Mouse (Mus musculus): ENCODE data around the gene Pmpcb. TPM values are rescaled to one million over a fixed set of nuclear protein-coding genes. Genes with fewer than 3 reads are reported as not detected.

Gene Pmpcb
- polyA plus RNA-seq, 1 experiment from 2014 or later, result 43.6 TPM

DNA sequence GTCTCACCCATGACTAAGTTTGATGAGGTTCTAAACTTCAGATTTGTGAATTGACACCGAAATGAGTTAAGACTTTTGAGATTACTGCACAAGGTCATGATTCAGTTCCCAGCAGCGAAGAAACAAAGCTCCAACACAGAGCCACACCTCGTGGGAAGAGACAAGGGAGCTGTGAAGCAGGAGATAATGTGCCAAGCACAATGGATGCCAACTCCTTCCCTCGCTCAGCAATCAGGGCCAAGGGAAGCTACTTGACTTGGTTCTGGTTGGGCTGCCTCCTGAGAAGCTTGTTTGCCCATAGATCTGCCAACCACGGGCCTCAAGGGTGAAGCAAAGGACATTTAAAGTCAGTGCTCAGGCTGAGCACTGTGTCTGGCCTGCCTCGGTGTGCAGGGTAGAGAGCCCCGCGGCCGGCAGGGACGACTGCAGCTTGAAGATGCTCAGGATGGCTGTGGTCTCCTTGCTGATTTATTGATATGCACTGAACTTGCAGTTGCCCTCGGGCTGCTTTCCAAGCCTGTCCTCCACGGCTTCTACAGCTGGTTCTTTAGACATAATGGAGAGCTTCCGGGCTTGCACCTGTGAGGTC, 24.7 kb upstream of the Pmpcb start:
- Histone ChIP-seq H3K27ac (ENCODE audit: low read depth) (no peak overlapping the region), H3K4me1 (ENCODE audit: insufficient read depth) (no peaks in the 10 kb centered on the region), H3K9me3 (ENCODE audit: low read length) (no peaks in the 10 kb centered on the region), H3K4me3 (ENCODE audit: low read depth, low read length) (no peak overlapping the region), H3K27me3 (ENCODE audit: insufficient read depth, low read length) (no peaks in the 10 kb centered on the region), H3K4me2 (ENCODE audit: low read depth, low read length) (no peak overlapping the region), H3K9ac (replicated peaks) (no peak overlapping the region), H3K36me3 (replicated peaks; ENCODE audit: insufficient read depth, low read length) (no peaks in the 10 kb centered on the region)
- DNase-seq (no peak), ATAC-seq (no peak)
- WGBS (ENCODE audit: insufficient replicate concordance), result 69% methylated on average over 13 of the region's 13 CpGs
- TF ChIP-seq EP300 (IDR thresholded peaks at IDR 0.05; ENCODE audit: low read depth), result no peak

DNA sequence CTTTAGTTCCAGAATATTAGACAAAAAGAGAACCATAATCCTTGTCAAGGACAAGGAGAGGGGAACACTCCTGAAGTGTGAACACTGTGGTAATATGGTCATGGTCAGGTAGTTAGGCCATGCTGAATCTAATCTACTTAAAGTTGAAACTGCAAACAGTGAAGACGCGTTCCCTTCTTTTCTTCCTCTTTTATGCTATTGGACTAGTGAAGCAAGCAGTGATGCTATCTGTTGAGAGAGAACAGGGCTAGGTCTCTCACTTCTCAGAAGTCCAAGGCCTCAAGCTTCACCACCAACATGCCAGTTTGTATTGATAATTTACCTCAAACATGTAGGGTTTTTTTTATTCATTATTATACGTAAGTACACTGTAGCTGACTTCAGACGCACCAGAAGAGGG, 22.5 kb upstream of the Pmpcb start:
- ATAC-seq, result no peak
- H3K27me3 ChIP-seq (ENCODE audit: insufficient read depth, low read length), result no peaks in the 10 kb centered on the region
- no peak overlapping the region for H3K4me2 ChIP-seq (ENCODE audit: low read depth, low read length)
- no peak overlapping the region for H3K27ac ChIP-seq (ENCODE audit: low read depth)
- TF ChIP-seq CTCF (IDR thresholded peaks at IDR 0.05; ENCODE audit: low read depth) (no peak), EP300 (IDR thresholded peaks at IDR 0.05; ENCODE audit: low read depth) (no peak)
- 67% methylated on average over 4 of the region's 4 CpGs for WGBS (ENCODE audit: insufficient replicate concordance)
- H3K9me3 ChIP-seq (ENCODE audit: low read length), result no peaks in the 10 kb centered on the region
- DNase-seq, result no peak
- no peak overlapping the region for H3K4me3 ChIP-seq (ENCODE audit: low read depth, low read length)
- H3K4me1 ChIP-seq (ENCODE audit: insufficient read depth), result no peaks in the 10 kb centered on the region
- H3K36me3 ChIP-seq (replicated peaks; ENCODE audit: insufficient read depth, low read length), result no peaks in the 10 kb centered on the region
- H3K9ac ChIP-seq (replicated peaks), result no peak overlapping the region

- Histone ChIP-seq H3K9ac (replicated peaks) (no peak overlapping the region), H3K36me3 (replicated peaks; ENCODE audit: insufficient read depth, low read length) (no peaks in the 10 kb centered on the region), H3K4me1 (ENCODE audit: insufficient read depth) (no peaks in the 10 kb centered on the region), H3K4me2 (ENCODE audit: low read depth, low read length) (no peak overlapping the region), H3K9me3 (ENCODE audit: low read length) (no peaks in the 10 kb centered on the region), H3K27me3 (ENCODE audit: insufficient read depth, low read length) (no peaks in the 10 kb centered on the region), H3K27ac (ENCODE audit: low read depth) (no peak overlapping the region), H3K4me3 (ENCODE audit: low read depth, low read length) (no peak overlapping the region)
- DNase-seq (no peak), ATAC-seq (0 out of 2 replicates have a peak, but pooled peaks have one; percentile 15)
- no peak for TF ChIP-seq EP300 (IDR thresholded peaks at IDR 0.05; ENCODE audit: low read depth)
- no peak for TF ChIP-seq CTCF (IDR thresholded peaks at IDR 0.05; ENCODE audit: low read depth)
- 74% methylated on average over 10 of the region's 10 CpGs for WGBS (ENCODE audit: insufficient replicate concordance)
Measured at GRCm38 (mm10) chr5:21717165-21717715, 19.7 kb upstream of the Pmpcb start.

- Histone ChIP-seq H3K27ac (ENCODE audit: low read depth) (no peak overlapping the region), H3K27me3 (ENCODE audit: insufficient read depth, low read length) (no peaks in the 10 kb centered on the region), H3K4me3 (ENCODE audit: low read depth, low read length) (no peak overlapping the region), H3K4me1 (ENCODE audit: insufficient read depth) (no peaks in the 10 kb centered on the region), H3K36me3 (replicated peaks; ENCODE audit: insufficient read depth, low read length) (no peaks in the 10 kb centered on the region), H3K9ac (replicated peaks) (no peak overlapping the region), H3K9me3 (ENCODE audit: low read length) (no peaks in the 10 kb centered on the region), H3K4me2 (ENCODE audit: low read depth, low read length) (no peak overlapping the region)
- TF ChIP-seq CTCF (IDR thresholded peaks at IDR 0.05; ENCODE audit: low read depth) (no peak), EP300 (IDR thresholded peaks at IDR 0.05; ENCODE audit: low read depth) (no peak)
- ATAC-seq (no peak), DNase-seq (no peak)
- WGBS (ENCODE audit: insufficient replicate concordance), result 77% methylated on average over 5 of the region's 5 CpGs
Measured at GRCm38 (mm10) chr5:21718546-21718945, 18.4 kb upstream of the Pmpcb start.

DNA sequence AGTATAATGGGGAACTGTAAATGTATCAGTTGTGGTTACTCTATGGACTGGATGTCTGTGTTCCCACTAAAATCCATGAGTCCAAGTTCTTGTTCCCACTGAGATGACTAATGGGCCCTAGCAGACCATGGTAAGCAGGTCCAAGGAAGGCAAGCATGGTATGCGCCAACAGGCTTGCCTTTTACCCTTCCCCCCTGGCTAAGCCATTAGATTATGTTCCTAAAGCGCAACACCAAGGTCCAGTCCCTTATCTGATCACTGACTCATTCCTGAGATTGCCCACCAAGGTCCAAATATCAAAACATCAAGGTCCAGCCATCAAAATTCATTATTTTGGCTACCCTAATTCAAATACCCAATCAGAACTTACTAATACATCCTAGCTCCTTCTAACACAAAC, 17.7 kb upstream of the Pmpcb start:
- no peak overlapping the region for H3K4me3 ChIP-seq (ENCODE audit: low read depth, low read length)
- TF ChIP-seq CTCF (IDR thresholded peaks at IDR 0.05; ENCODE audit: low read depth) (no peak), EP300 (IDR thresholded peaks at IDR 0.05; ENCODE audit: low read depth) (no peak)
- no peak overlapping the region for H3K27ac ChIP-seq (ENCODE audit: low read depth)
- H3K4me2 ChIP-seq (ENCODE audit: low read depth, low read length), result no peak overlapping the region
- H3K9ac ChIP-seq (replicated peaks), result no peak overlapping the region
- no peak for ATAC-seq
- WGBS (ENCODE audit: insufficient replicate concordance), result 88% methylated on average over 2 of the region's 2 CpGs
- no peaks in the 10 kb centered on the region for H3K36me3 ChIP-seq (replicated peaks; ENCODE audit: insufficient read depth, low read length)
- no peaks in the 10 kb centered on the region for H3K27me3 ChIP-seq (ENCODE audit: insufficient read depth, low read length)
- no peaks in the 10 kb centered on the region for H3K9me3 ChIP-seq (ENCODE audit: low read length)
- no peak for DNase-seq
- H3K4me1 ChIP-seq (ENCODE audit: insufficient read depth), result no peaks in the 10 kb centered on the region

GRCm38 (mm10) chr5:21724427-21724826, 12.5 kb upstream of the Pmpcb start:
- Histone ChIP-seq H3K9me3 (ENCODE audit: low read length) (no peaks in the 10 kb centered on the region), H3K27ac (ENCODE audit: low read depth) (no peak overlapping the region), H3K4me1 (ENCODE audit: insufficient read depth) (no peaks in the 10 kb centered on the region), H3K36me3 (replicated peaks; ENCODE audit: insufficient read depth, low read length) (no peaks in the 10 kb centered on the region), H3K4me3 (ENCODE audit: low read depth, low read length) (no peak overlapping the region), H3K9ac (replicated peaks) (no peak overlapping the region), H3K27me3 (ENCODE audit: insufficient read depth, low read length) (no peaks in the 10 kb centered on the region), H3K4me2 (ENCODE audit: low read depth, low read length) (no peak overlapping the region)
- TF ChIP-seq CTCF (IDR thresholded peaks at IDR 0.05; ENCODE audit: low read depth), result no peak
- TF ChIP-seq EP300 (IDR thresholded peaks at IDR 0.05; ENCODE audit: low read depth), result no peak
- no peak for ATAC-seq
- DNase-seq, result no peak
- 77% methylated on average over 1 of the region's 1 CpGs for WGBS (ENCODE audit: insufficient replicate concordance)
